Mouse (Mus musculus) cerebellum, adult (tissue): ENCODE results near the gene Yipf2.
A peak's percentile ranks its signal among the peaks of the same experiment; 100 is the strongest.
"Not testable (repeated sequence)": the region's sequence is repeated elsewhere in the genome, so short reads cannot be mapped to it uniquely, and the experiment has no call there.

Experiments
- ATAC-seq: cut with Nextera tagmentation; 2 replicates; pipeline ENCODE4 v1.9.2; 2017; ENCODE audit warnings: mild to moderate bottlenecking, moderate library complexity, mixed read lengths; ENCODE audit not compliant: insufficient number of reproducible peaks, low FRiP score, low TSS enrichment

Yipf2 gene

DNA sequence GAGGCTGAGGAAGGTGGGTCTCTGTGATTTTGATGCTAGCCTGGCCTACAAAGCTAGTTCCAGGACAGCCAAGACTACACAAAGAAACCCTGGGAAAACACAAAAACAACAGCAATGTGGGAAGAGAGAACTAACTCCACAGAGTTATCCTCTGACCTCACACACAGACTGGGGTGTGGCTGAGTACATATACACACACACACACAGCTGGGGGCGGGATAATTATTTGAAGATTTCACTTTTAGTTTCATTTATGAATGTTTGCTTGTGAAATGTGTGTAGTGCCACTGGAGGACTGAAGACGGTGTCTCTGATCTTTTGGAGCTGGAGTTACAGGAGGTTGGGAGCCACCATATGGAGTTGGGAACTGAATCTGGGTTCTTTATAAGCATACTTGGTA lies 8.4 kb upstream of the Yipf2 start:
- ATAC-seq = no peak

- ATAC-seq = no peak
Observed at GRCm38 (mm10) chr9:21600186-21600585, 7.6 kb upstream of the Yipf2 start.

- ATAC-seq = no peak
Observed at GRCm38 (mm10) chr9:21598198-21598597, 5.6 kb upstream of the Yipf2 start.

DNA sequence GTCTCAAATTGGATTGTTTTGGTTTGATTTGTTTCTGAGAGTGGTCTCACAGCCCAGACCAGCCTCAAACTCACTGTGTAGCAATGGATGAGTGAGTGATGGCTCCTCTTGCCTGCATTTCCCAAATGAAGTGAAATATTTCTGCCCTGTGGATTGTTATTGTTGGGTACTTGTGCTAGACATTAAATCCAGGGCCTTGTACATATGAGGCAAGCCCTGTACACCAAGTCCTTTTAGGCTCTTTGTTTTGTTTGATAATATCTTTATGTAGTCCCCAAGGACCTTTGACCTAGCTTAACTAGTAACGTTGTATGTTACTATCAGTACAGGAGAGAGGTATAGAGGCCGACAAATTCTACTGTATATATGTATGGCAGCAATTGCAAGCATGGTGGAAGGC lies 2.2 kb upstream of the Yipf2 start:
- no peak for ATAC-seq

DNA sequence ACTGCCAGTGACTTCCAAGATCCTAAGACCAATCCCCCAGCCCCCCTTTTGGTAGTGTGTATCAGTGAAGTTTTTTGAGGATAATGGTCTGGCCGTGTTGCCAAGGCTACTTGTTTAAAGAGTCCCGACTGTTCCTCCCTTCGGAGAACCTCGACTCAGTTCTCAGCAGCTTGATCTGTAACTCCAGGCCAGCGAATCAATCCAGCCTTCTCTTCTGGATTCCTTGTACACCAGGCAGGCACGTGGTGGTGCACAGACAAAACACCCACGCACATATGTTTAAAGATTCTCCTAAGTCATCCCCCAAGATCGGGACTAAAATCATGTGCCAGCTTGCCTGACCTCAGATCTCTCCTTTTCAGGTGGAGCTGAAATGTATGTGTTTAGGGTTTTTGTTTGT lies 1.7 kb upstream of the Yipf2 start:
- ATAC-seq = not testable (repeated sequence)

GRCm38 (mm10) chr9:21593122-21593721 lies 594 bp upstream of the Yipf2 start:
- ATAC-seq = no peak; the same call in none of the 2 replicates

- peak; percentile 43 for ATAC-seq
Observed at GRCm38 (mm10) chr9:21591831-21592702, 561 bp downstream of the Yipf2 start.

- ATAC-seq = no peak
Observed at GRCm38 (mm10) chr9:21591127-21591830, 1.3 kb downstream of the Yipf2 start.

DNA sequence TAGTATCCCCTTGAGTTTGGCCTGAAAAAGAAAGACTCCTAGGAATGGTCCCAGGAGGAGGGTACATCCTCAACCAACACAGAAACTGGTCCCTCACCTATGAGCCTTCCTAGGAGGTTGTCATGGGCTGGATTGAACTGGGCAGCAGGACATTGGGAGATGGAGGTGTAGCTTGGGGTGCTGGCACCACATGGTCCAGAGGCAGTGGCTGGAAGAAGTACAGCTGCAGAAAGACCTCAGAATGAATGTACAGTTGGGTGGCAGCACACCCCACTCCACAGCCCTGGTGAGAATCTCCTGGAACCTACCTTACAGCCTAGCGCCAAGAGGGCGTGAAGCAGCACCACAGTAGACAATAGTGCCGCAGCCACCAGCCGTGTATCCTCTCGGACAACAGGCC lies 3.1 kb downstream of the Yipf2 start:
- no peak for ATAC-seq

DNA sequence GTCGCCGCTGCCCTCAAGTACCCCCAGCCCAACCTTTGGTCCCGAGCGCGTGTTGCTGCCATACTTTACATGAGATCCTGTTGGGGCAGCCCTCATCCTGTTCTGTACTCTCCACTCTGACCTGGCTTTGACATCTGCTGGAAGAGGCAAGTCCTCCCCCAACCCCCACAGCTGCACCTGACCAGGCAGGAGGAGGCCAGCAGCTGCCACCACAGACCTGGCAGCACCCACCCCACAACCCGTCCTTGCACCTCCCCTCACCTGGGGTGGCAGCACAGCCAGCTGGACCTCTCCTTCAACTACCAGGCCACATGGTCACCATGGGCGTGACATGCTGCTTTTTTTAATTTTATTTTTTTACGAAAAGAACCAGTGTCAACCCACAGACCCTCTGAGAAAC lies 4.3 kb downstream of the Yipf2 start:
- no peak for ATAC-seq

- no peak for ATAC-seq
Observed at GRCm38 (mm10) chr9:21587678-21588349, 4.8 kb downstream of the Yipf2 start.

GRCm38 (mm10) chr9:21585401-21585800 lies 7.2 kb downstream of the Yipf2 start:
- ATAC-seq = no peak

- ATAC-seq = no peak
Observed at GRCm38 (mm10) chr9:21578226-21578625, 14.4 kb downstream of the Yipf2 start.

GRCm38 (mm10) chr9:21576286-21576685 lies 16.3 kb downstream of the Yipf2 start:
- no peak for ATAC-seq

- ATAC-seq = no peak
Observed at GRCm38 (mm10) chr9:21575253-21575652, 17.4 kb downstream of the Yipf2 start.

GRCm38 (mm10) chr9:21574012-21574801 lies 18.4 kb downstream of the Yipf2 start:
- ATAC-seq = no peak

DNA sequence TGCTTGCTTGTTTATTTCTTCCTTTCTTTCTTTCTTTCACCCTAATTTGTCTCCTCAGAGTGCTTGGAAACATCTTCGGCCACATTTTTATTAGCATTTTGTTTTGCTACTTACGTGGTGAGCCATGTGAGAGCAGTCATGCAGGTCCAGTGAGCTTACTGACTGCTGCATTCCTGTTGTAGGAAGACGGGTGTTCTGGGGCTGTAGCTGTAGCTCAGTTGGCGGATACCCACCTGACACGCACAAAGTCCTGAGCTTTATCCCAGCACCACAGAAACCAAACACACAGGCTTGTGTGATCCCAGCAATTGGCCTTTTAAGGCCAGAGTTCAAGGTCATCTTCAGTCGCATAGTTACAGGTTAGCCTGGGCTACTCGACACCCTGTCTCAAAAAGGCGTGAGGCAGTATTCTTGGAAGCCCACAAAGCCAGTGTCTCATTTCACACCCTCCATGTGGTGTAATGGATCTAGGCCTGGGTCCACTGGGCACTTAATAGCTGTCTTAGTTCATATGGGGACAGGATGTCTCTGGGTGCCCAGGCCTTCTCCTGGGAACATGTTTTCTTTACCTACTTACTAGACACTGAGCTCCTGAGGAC lies 23.9 kb downstream of the Yipf2 start:
- ATAC-seq = no peak

- ATAC-seq = no peak
Observed at GRCm38 (mm10) chr9:21567051-21567450, 25.6 kb downstream of the Yipf2 start.

DNA sequence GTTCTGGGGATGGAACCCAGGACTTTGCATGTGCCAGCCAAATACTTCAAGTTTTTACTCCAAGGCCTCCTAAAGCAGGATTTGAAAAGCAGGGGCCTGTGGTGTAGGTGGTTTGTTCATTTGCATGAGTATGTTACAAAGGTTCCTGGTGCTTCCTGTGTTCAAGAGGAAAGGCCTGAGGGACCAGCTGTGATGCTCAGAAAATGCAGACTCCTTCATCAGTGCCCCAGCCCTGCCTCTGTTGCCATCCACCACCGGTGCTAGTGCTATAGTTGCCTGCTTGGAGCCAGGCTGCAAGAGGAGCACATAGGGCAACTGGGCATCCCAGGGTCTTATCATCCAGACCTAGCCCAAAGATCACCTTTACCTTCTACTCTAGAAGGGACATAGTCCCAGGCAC lies 26.1 kb downstream of the Yipf2 start:
- no peak for ATAC-seq
